Mouse (Mus musculus) heart, adult 2 months (tissue): ENCODE results near the gene Ccdc130. TPM values are rescaled to one million over a fixed set of nuclear protein-coding genes. Genes with fewer than 3 reads are reported as not detected.

Source experiments
- DNase-seq, 2 experiments: peaks; one replicate each; pipeline ENCODE4 v3.0.0; 2021
- H3K27ac ChIP-seq: fragments of 200-600 bp; 2 replicates; pipeline ENCODE4 v1.8.1; 2022
- H3K27me3 ChIP-seq: fragments of 200-500 bp; 2 replicates; pipeline ENCODE4 v1.6.1; 2012; ENCODE audit warnings: mild to moderate bottlenecking, low read length, inconsistent platforms, mixed read lengths; ENCODE audit not compliant: control insufficient read depth, insufficient read depth
- H3K36me3 ChIP-seq: fragments of 200-500 bp; 2 replicates; pipeline ENCODE4 v1.6.1; 2012; ENCODE audit warnings: low read length, inconsistent platforms; ENCODE audit not compliant: control insufficient read depth, insufficient read depth
- H3K4me1 ChIP-seq: fragments of 200-500 bp; 2 replicates; pipeline ENCODE4 v1.6.1; 2011; ENCODE audit warnings: low read length; ENCODE audit not compliant: control insufficient read depth, insufficient read depth
- H3K4me3 ChIP-seq: fragments of 200-600 bp; 2 replicates; pipeline ENCODE4 v1.8.1; 2022
- H3K79me2 ChIP-seq: fragments of 200-500 bp; replicated peaks from 2 replicates; pipeline ENCODE4 v1.6.1; 2012; ENCODE audit warnings: mild to moderate bottlenecking, inconsistent platforms, low read length, moderate library complexity, mixed read lengths; ENCODE audit not compliant: control insufficient read depth, insufficient read depth
- H3K9ac ChIP-seq: fragments of 200-500 bp; 2 replicates; pipeline ENCODE4 v1.6.1; 2012; ENCODE audit warnings: low read depth, mild to moderate bottlenecking, control low read depth, inconsistent platforms, low read length, mixed read lengths
- CTCF ChIP-seq: fragments of 200-600 bp; IDR thresholded peaks from 2 replicates; pipeline ENCODE4 v1.8.1; 2022; ENCODE audit warnings: antibody characterized with exemption, mild to moderate bottlenecking, moderate library complexity
- EP300 ChIP-seq: fragments of 200-500 bp; IDR thresholded peaks from 2 replicates; pipeline ENCODE4 v1.6.1; 2011; ENCODE audit warnings: low read depth, low read length, control low read depth; ENCODE audit not compliant: insufficient read depth
- POLR2A ChIP-seq: fragments of 200-500 bp; IDR thresholded peaks from 2 replicates; pipeline ENCODE4 v1.6.1; 2011; ENCODE audit warnings: mild to moderate bottlenecking, low read depth, low read length, control low read depth; ENCODE audit not compliant: insufficient read depth
- WGBS: fragments of 180-500 bp; shearing (Covaris S2); methylation state at CpG from one replicate; pipeline ENCODE4 v1.1.7; 2018; 5-methylcytosine and 5-hydroxymethylcytosine counted together
- intact Hi-C: fragments of 180-260 bp; cut with DNase I; formaldehyde crosslinking; loops from one replicate; pipeline ENCODE4 v1.15.1; 2025
- microRNA-seq, 2 experiments: library from miRNA; unstranded; fragments of <30 nt; microRNA quantifications; one replicate each; pipeline ENCODE4 v1.2.0; 2021
- polyA plus RNA-seq: library from polyadenylated mRNA; depleted of rRNA; stranded (reverse); fragments of >200 nt; gene quantifications from 2 replicates; pipeline ENCODE4 v1.2.3, GENCODE M21; 2012; rRNA removed
- total RNA-seq, 2 experiments: library from RNA; stranded (reverse); gene quantifications; 2 replicates each; pipeline ENCODE4 v1.2.3; 2021

Ccdc130 gene
- total and polyA plus RNA-seq, 3 experiments: 5.0 to 19.9 (median 8.1) TPM

GRCm38 (mm10) chr8:84211202-84211601 is 59.0 kb downstream of the Ccdc130 start:
- H3K4me1 ChIP-seq: peaks cover 26% of the 10 kb centered on the region
- DNase-seq: no peak
- intact Hi-C loops: no loop called here
- WGBS: 46% methylated on average over 3 of the region's 3 CpGs
- H3K27ac ChIP-seq: peak overlapping the region; percentile 13; the same call in 1 of the 2 replicates
- no peak overlapping the region for H3K4me3 ChIP-seq
- no peak overlapping the region for H3K9ac ChIP-seq
- H3K79me2 ChIP-seq: no peaks in the 10 kb centered on the region
- H3K36me3 ChIP-seq: peaks cover 27% of the 10 kb centered on the region
- 0 out of 2 replicates have a peak, but pooled peaks have one; percentile 16 for TF ChIP-seq EP300
- TF ChIP-seq POLR2A: no peak
- no peak for TF ChIP-seq CTCF
- H3K27me3 ChIP-seq: no peaks in the 10 kb centered on the region

GRCm38 (mm10) chr8:84210167-84210791 is 59.9 kb downstream of the Ccdc130 start:
- peak overlapping the region; percentile 10; the same call in 1 of the 2 replicates for H3K9ac ChIP-seq
- H3K4me3 ChIP-seq: no peak overlapping the region; the same call in 1 of the 2 replicates
- peaks cover 32% of the 10 kb centered on the region for H3K36me3 ChIP-seq
- TF ChIP-seq CTCF: peak; percentile 96
- TF ChIP-seq POLR2A: peak; percentile 54
- peak; percentile 94 for TF ChIP-seq EP300
- intact Hi-C loops: loop anchor here (1.0 kb wide), 1 partner anchor 23 kb away; no protein-coding TSS in a partner anchor
- H3K4me1 ChIP-seq: peaks cover 30% of the 10 kb centered on the region
- H3K27ac ChIP-seq: peak overlapping the region; percentile 59
- WGBS: 39% methylated on average over 34 of the region's 34 CpGs
- peaks cover 3% of the 10 kb centered on the region; the same call in 1 of the 2 replicates for H3K79me2 ChIP-seq
- no peaks in the 10 kb centered on the region for H3K27me3 ChIP-seq
- peak; percentile 84 to 88 for DNase-seq

- H3K27me3 ChIP-seq: no peaks in the 10 kb centered on the region
- H3K4me3 ChIP-seq: peak overlapping the region; percentile 23; the same call in 1 of the 2 replicates
- TF ChIP-seq POLR2A (no peak), CTCF (no peak), EP300 (no peak)
- H3K9ac ChIP-seq: peak overlapping the region; percentile 48
- peaks cover 34% of the 10 kb centered on the region for H3K4me1 ChIP-seq
- H3K36me3 ChIP-seq: peaks cover 42% of the 10 kb centered on the region
- H3K27ac ChIP-seq: peak overlapping the region; percentile 78
- no peak for DNase-seq
- WGBS: 57% methylated on average over 17 of the region's 17 CpGs
- intact Hi-C loops: no loop called here
- H3K79me2 ChIP-seq: peaks cover 3% of the 10 kb centered on the region; the same call in 1 of the 2 replicates
These were observed 61.5 kb downstream of the Ccdc130 start for GRCm38 (mm10) chr8:84208381-84209380.

- peak overlapping the region; percentile 78 for H3K27ac ChIP-seq
- H3K79me2 ChIP-seq: peaks cover 3% of the 10 kb centered on the region; the same call in 1 of the 2 replicates
- H3K36me3 ChIP-seq: peaks cover 42% of the 10 kb centered on the region
- no peaks in the 10 kb centered on the region for H3K27me3 ChIP-seq
- intact Hi-C loops: no loop called here
- peak overlapping the region; percentile 23 for H3K4me3 ChIP-seq
- H3K9ac ChIP-seq: peak overlapping the region; percentile 48
- peaks cover 34% of the 10 kb centered on the region for H3K4me1 ChIP-seq
- TF ChIP-seq POLR2A: peak; percentile 61
- peak; percentile 88; the same call in 1 of the 2 replicates for TF ChIP-seq EP300
- no peak for TF ChIP-seq CTCF
- peak; percentile 82 to 87 for DNase-seq
- 21% methylated on average over 7 of the region's 7 CpGs for WGBS
These were observed 62.4 kb downstream of the Ccdc130 start for GRCm38 (mm10) chr8:84207811-84208210.

Small RNA genes lying within 50 kb of the gene (microRNA-seq; reads per million reads assigned to microRNA genes)
- 40,248 to 85,870 reads per million in 2 experiments for gene Mir23a
- 0 reads per million in 2 experiments for gene Mir24-2
- 1,835 to 2,628 reads per million in 2 experiments for gene Mir27a
- gene Mir3074-2: 0 reads per million in 2 experiments

Other genes with a start within 250 kb of the Ccdc130 start
- gene Palm3, start 248.9 kb downstream of the Ccdc130 start, total RNA-seq: under 1 TPM; 0.20 to 0.26 TPM
- gene Palm3, start 248.9 kb downstream of the Ccdc130 start, polyA plus RNA-seq: 0.21 TPM in 1 of 2 replicates, not detected in the other
- gene Il27ra, start 227.8 kb downstream of the Ccdc130 start, total RNA-seq: 1 to 10 TPM; 3.2 to 3.7 TPM
- gene Il27ra, start 227.8 kb downstream of the Ccdc130 start, polyA plus RNA-seq: 4.1 and 4.6 TPM in 2 replicates
- not detected for gene Rln3, start 225.4 kb downstream of the Ccdc130 start, total RNA-seq
- gene Rln3, start 225.4 kb downstream of the Ccdc130 start, polyA plus RNA-seq: not detected in 2 replicates
- 1 to 10 TPM; 3.6 to 4.8 TPM for gene Gm10643, start 205.2 kb downstream of the Ccdc130 start, total RNA-seq
- gene Gm10643, start 205.2 kb downstream of the Ccdc130 start, polyA plus RNA-seq: 1.7 and 2.1 TPM in 2 replicates
- gene Rfx1, start 203.5 kb downstream of the Ccdc130 start, total RNA-seq: 1 to 10 TPM; 8.8 to 9.5 TPM
- 9.5 and 11.0 TPM in 2 replicates for gene Rfx1, start 203.5 kb downstream of the Ccdc130 start, polyA plus RNA-seq
- 1 to 10 TPM; 5.9 to 7.6 TPM for gene Dcaf15, start 165.6 kb downstream of the Ccdc130 start, total RNA-seq
- gene Dcaf15, start 165.6 kb downstream of the Ccdc130 start, polyA plus RNA-seq: 17.0 and 18.4 TPM in 2 replicates
- gene Podnl1, start 144.4 kb downstream of the Ccdc130 start, total RNA-seq: not detected
- gene Podnl1, start 144.4 kb downstream of the Ccdc130 start, polyA plus RNA-seq: 0.20 and 0.23 TPM in 2 replicates
- gene Cc2d1a, start 122.4 kb downstream of the Ccdc130 start, total RNA-seq: 10 to 100 TPM; 10.6 to 11.9 TPM
- 10.2 and 11.2 TPM in 2 replicates for gene Cc2d1a, start 122.4 kb downstream of the Ccdc130 start, polyA plus RNA-seq
- gene 4930432K21Rik, start 122.4 kb downstream of the Ccdc130 start, total RNA-seq: under 1 TPM; 0.26 to 0.30 TPM
- gene 4930432K21Rik, start 122.4 kb downstream of the Ccdc130 start, polyA plus RNA-seq: 0.29 and 0.55 TPM in 2 replicates
- gene Nanos3, start 85.2 kb downstream of the Ccdc130 start, total RNA-seq: 1 to 10 TPM in 1 of 2 experiments, not detected in 1; 1.9 TPM
- 0.61 TPM in 1 of 2 replicates, not detected in the other for gene Nanos3, start 85.2 kb downstream of the Ccdc130 start, polyA plus RNA-seq
- gene Zswim4, start 33.3 kb downstream of the Ccdc130 start, total RNA-seq: 1 to 10 TPM; 6.8 to 8.2 TPM
- 7.6 and 10.4 TPM in 2 replicates for gene Zswim4, start 33.3 kb downstream of the Ccdc130 start, polyA plus RNA-seq
- gene D8Ertd738e, start 20.7 kb downstream of the Ccdc130 start, total RNA-seq: 100 to 1,000 TPM; 206 to 249 TPM
- gene D8Ertd738e, start 20.7 kb downstream of the Ccdc130 start, polyA plus RNA-seq: 144 and 158 TPM in 2 replicates
- gene Mri1, start 13.1 kb downstream of the Ccdc130 start, total RNA-seq: 10 to 100 TPM; 10.8 to 12.0 TPM
- 13.6 and 20.8 TPM in 2 replicates for gene Mri1, start 13.1 kb downstream of the Ccdc130 start, polyA plus RNA-seq
- gene Cacna1a, start 118.1 kb upstream of the Ccdc130 start, total RNA-seq: 1 to 10 TPM; 2.5 to 2.7 TPM
- gene Cacna1a, start 118.1 kb upstream of the Ccdc130 start, polyA plus RNA-seq: 4.4 and 5.9 TPM in 2 replicates